Mouse (Mus musculus): ENCODE measurements around the gene Iars2. TPM values are rescaled to one million over a fixed set of nuclear protein-coding genes. Genes with fewer than 3 reads are reported as not detected.

Iars2 gene
- total and polyA plus RNA-seq, 2 experiments, result 20.8 to 25.8 TPM

DNA sequence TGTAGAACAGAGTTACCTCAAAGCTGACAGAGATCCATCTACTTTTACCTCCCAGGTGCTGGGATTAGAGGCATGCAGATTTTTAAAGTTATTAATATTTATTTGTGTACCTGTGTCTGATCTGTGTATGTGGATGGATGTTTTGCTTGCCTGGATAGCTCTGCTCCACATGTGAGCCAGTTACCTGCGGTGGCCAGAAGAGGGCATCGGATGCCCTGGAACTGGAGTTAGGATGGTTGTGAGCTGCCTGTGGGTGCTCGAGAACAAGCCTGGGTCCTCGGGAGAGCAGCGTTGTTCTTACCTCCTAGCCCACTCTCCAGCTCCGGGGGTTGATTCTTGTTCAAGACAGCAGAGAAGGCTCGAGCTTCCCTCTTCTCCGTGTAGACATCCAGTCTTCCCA, 14.2 kb upstream of the Iars2 start:
- H3K9ac ChIP-seq (ENCODE audit: low read depth, low read length), result no peak overlapping the region
- no peak overlapping the region for H3K4me3 ChIP-seq (ENCODE audit: insufficient read depth, low read depth, low read length)
- peak; percentile 68 for TF ChIP-seq CTCF (IDR thresholded peaks at IDR 0.05; ENCODE audit: low read depth, low read length)
- TF ChIP-seq POLR2A (IDR thresholded peaks at IDR 0.05; ENCODE audit: extremely low read depth, insufficient read depth, low read length), result no peak
- no peak for DNase-seq (ENCODE audit: extremely low read depth, low read depth, low spot score)
- H3K27me3 ChIP-seq (ENCODE audit: control insufficient read depth, insufficient read depth, low read length), result no peaks in the 10 kb centered on the region
- H3K4me1 ChIP-seq (ENCODE audit: control insufficient read depth, insufficient read depth, low read length), result no peaks in the 10 kb centered on the region
- H3K36me3 ChIP-seq (ENCODE audit: control insufficient read depth, insufficient read depth, low read length), result peaks cover 43% of the 10 kb centered on the region
- peaks cover 6% of the 10 kb centered on the region; the same call in 1 of the 2 replicates for H3K79me2 ChIP-seq (ENCODE audit: control insufficient read depth, insufficient read depth, low read length)
- no peak overlapping the region for H3K27ac ChIP-seq (replicated peaks; ENCODE audit: insufficient read depth, low read depth, low read length)
- 91% methylated on average over 8 of the region's 8 CpGs for WGBS

GRCm38 (mm10) chr1:185342441-185342840, 13.2 kb upstream of the Iars2 start:
- no peak overlapping the region for H3K9ac ChIP-seq (ENCODE audit: low read depth, low read length)
- TF ChIP-seq CTCF (IDR thresholded peaks at IDR 0.05; ENCODE audit: low read depth, low read length) (no peak), POLR2A (IDR thresholded peaks at IDR 0.05; ENCODE audit: extremely low read depth, insufficient read depth, low read length) (no peak)
- H3K4me1 ChIP-seq (ENCODE audit: control insufficient read depth, insufficient read depth, low read length), result no peaks in the 10 kb centered on the region
- no peak overlapping the region for H3K4me3 ChIP-seq (ENCODE audit: insufficient read depth, low read depth, low read length)
- no peaks in the 10 kb centered on the region for H3K27me3 ChIP-seq (ENCODE audit: control insufficient read depth, insufficient read depth, low read length)
- no peak for DNase-seq (ENCODE audit: extremely low read depth, low read depth, low spot score)
- H3K27ac ChIP-seq (replicated peaks; ENCODE audit: insufficient read depth, low read depth, low read length), result no peak overlapping the region
- 98% methylated on average over 4 of the region's 4 CpGs for WGBS
- H3K36me3 ChIP-seq (ENCODE audit: control insufficient read depth, insufficient read depth, low read length), result peaks cover 43% of the 10 kb centered on the region
- H3K79me2 ChIP-seq (ENCODE audit: control insufficient read depth, insufficient read depth, low read length), result peaks cover 6% of the 10 kb centered on the region; the same call in 1 of the 2 replicates

GRCm38 (mm10) chr1:185336535-185336934, 7.3 kb upstream of the Iars2 start:
- Histone ChIP-seq H3K9ac (ENCODE audit: low read depth, low read length) (no peak overlapping the region), H3K4me1 (ENCODE audit: control insufficient read depth, insufficient read depth, low read length) (peaks cover 4% of the 10 kb centered on the region; the same call in 1 of the 2 replicates), H3K36me3 (ENCODE audit: control insufficient read depth, insufficient read depth, low read length) (peaks cover 17% of the 10 kb centered on the region), H3K27me3 (ENCODE audit: control insufficient read depth, insufficient read depth, low read length) (no peaks in the 10 kb centered on the region), H3K79me2 (ENCODE audit: control insufficient read depth, insufficient read depth, low read length) (peaks cover 20% of the 10 kb centered on the region; the same call in 1 of the 2 replicates), H3K27ac (replicated peaks; ENCODE audit: insufficient read depth, low read depth, low read length) (no peak overlapping the region), H3K4me3 (ENCODE audit: insufficient read depth, low read depth, low read length) (no peak overlapping the region)
- DNase-seq (ENCODE audit: extremely low read depth, low read depth, low spot score), result no peak
- 60% methylated on average over 3 of the region's 3 CpGs for WGBS
- TF ChIP-seq POLR2A (IDR thresholded peaks at IDR 0.05; ENCODE audit: extremely low read depth, insufficient read depth, low read length) (no peak), CTCF (IDR thresholded peaks at IDR 0.05; ENCODE audit: low read depth, low read length) (no peak)

GRCm38 (mm10) chr1:185335231-185335765, 6.1 kb upstream of the Iars2 start:
- no peaks in the 10 kb centered on the region for H3K27me3 ChIP-seq (ENCODE audit: control insufficient read depth, insufficient read depth, low read length)
- peaks cover 13% of the 10 kb centered on the region for H3K36me3 ChIP-seq (ENCODE audit: control insufficient read depth, insufficient read depth, low read length)
- H3K79me2 ChIP-seq (ENCODE audit: control insufficient read depth, insufficient read depth, low read length), result peaks cover 14% of the 10 kb centered on the region; the same call in 1 of the 2 replicates
- no peak for TF ChIP-seq POLR2A (IDR thresholded peaks at IDR 0.05; ENCODE audit: extremely low read depth, insufficient read depth, low read length)
- TF ChIP-seq CTCF (IDR thresholded peaks at IDR 0.05; ENCODE audit: low read depth, low read length), result no peak
- no peak overlapping the region for H3K4me3 ChIP-seq (ENCODE audit: insufficient read depth, low read depth, low read length)
- DNase-seq (ENCODE audit: extremely low read depth, low read depth, low spot score), result no peak
- WGBS, result 80% methylated on average over 6 of the region's 6 CpGs
- H3K9ac ChIP-seq (ENCODE audit: low read depth, low read length), result no peak overlapping the region
- no peak overlapping the region for H3K27ac ChIP-seq (replicated peaks; ENCODE audit: insufficient read depth, low read depth, low read length)
- peaks cover 4% of the 10 kb centered on the region; the same call in 1 of the 2 replicates for H3K4me1 ChIP-seq (ENCODE audit: control insufficient read depth, insufficient read depth, low read length)

DNA sequence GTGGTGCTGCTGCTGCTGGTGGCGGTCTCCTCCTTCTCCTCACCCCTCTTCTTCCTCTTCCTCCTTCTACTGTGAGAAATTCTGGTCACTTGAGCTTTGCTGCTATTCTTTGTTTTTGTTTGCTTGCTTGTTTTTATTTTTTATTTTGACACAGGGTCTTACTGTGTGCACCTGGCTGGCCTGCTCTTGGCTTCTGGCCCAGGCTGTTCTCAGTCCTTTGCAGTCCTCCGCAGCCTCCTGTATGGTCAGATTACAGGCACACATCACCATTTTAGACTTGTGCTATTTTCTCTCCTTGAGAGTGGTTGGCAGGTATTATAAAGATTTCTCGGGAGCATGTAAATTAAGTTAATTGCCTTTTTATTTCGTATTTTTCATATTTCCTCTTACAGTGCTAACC, 4.9 kb upstream of the Iars2 start:
- no peak overlapping the region for H3K27ac ChIP-seq (replicated peaks; ENCODE audit: insufficient read depth, low read depth, low read length)
- no peak for DNase-seq (ENCODE audit: extremely low read depth, low read depth, low spot score)
- H3K36me3 ChIP-seq (ENCODE audit: control insufficient read depth, insufficient read depth, low read length), result peaks cover 9% of the 10 kb centered on the region
- WGBS, result 91% methylated on average over 4 of the region's 4 CpGs
- H3K4me3 ChIP-seq (ENCODE audit: insufficient read depth, low read depth, low read length), result no peak overlapping the region
- no peaks in the 10 kb centered on the region for H3K27me3 ChIP-seq (ENCODE audit: control insufficient read depth, insufficient read depth, low read length)
- H3K79me2 ChIP-seq (ENCODE audit: control insufficient read depth, insufficient read depth, low read length), result peaks cover 14% of the 10 kb centered on the region; the same call in 1 of the 2 replicates
- TF ChIP-seq CTCF (IDR thresholded peaks at IDR 0.05; ENCODE audit: low read depth, low read length) (no peak), POLR2A (IDR thresholded peaks at IDR 0.05; ENCODE audit: extremely low read depth, insufficient read depth, low read length) (no peak)
- no peak overlapping the region for H3K9ac ChIP-seq (ENCODE audit: low read depth, low read length)
- H3K4me1 ChIP-seq (ENCODE audit: control insufficient read depth, insufficient read depth, low read length), result peaks cover 6% of the 10 kb centered on the region; the same call in 1 of the 2 replicates

- Histone ChIP-seq H3K4me1 (ENCODE audit: control insufficient read depth, insufficient read depth, low read length) (peaks cover 6% of the 10 kb centered on the region; the same call in 1 of the 2 replicates), H3K9ac (ENCODE audit: low read depth, low read length) (no peak overlapping the region), H3K27ac (replicated peaks; ENCODE audit: insufficient read depth, low read depth, low read length) (no peak overlapping the region), H3K36me3 (ENCODE audit: control insufficient read depth, insufficient read depth, low read length) (peaks cover 5% of the 10 kb centered on the region), H3K4me3 (ENCODE audit: insufficient read depth, low read depth, low read length) (no peak overlapping the region), H3K79me2 (ENCODE audit: control insufficient read depth, insufficient read depth, low read length) (peaks cover 14% of the 10 kb centered on the region; the same call in 1 of the 2 replicates), H3K27me3 (ENCODE audit: control insufficient read depth, insufficient read depth, low read length) (no peaks in the 10 kb centered on the region)
- peak; percentile 24 for DNase-seq (ENCODE audit: extremely low read depth, low read depth, low spot score)
- WGBS, result 43% methylated on average over 5 of the region's 5 CpGs
- no peak for TF ChIP-seq CTCF (IDR thresholded peaks at IDR 0.05; ENCODE audit: low read depth, low read length)
- no peak for TF ChIP-seq POLR2A (IDR thresholded peaks at IDR 0.05; ENCODE audit: extremely low read depth, insufficient read depth, low read length)
Measured at GRCm38 (mm10) chr1:185333651-185334050, 4.5 kb upstream of the Iars2 start.
